Mouse (Mus musculus): ENCODE data around the gene Rpl28. TPM values are rescaled to one million over a fixed set of nuclear protein-coding genes. Genes with fewer than 3 reads are reported as not detected.

Rpl28 gene
- total and polyA plus RNA-seq, 3 experiments = 269 to 2,603 (median 526) TPM

DNA sequence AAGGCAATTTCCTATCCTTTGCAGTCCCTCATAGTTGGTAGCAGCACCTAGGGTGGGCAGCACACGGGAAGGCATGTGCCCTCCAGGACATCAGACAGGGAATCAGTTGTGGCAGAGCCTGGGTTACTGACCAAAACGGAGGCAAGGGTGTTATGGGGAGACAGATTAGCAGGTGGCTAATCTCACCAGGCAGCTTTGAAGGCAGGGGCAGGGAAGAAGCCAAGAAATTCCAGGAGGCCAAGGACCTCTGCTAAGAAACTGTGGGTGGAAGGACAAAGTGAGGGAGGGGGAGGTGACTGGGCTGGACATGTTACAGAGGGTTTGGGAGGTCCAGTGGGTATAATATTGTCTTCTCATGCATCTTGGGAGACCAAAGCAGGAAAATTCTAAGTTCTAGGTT lies 49.3 kb upstream of the Rpl28 start:
- no peak for TF ChIP-seq ZKSCAN1 (IDR thresholded peaks at IDR 0.05; ENCODE audit: borderline replicate concordance, low read depth, low read length)
- no peak for TF ChIP-seq USF2 (conservative IDR thresholded peaks at IDR 0.05; ENCODE audit: low read depth, low read length)
- H3K27ac ChIP-seq (ENCODE audit: insufficient read depth, low read depth) = no peak overlapping the region
- H3K4me2 ChIP-seq (ENCODE audit: insufficient read depth, low read depth, poor library complexity, severe bottlenecking) = no peak overlapping the region
- no peak for DNase-seq (ENCODE audit: extremely low read depth)
- no peaks in the 10 kb centered on the region for H3K79me2 ChIP-seq (replicated peaks; ENCODE audit: control insufficient read depth, extremely low read depth, insufficient read depth, poor library complexity, severe bottlenecking)
- no peaks in the 10 kb centered on the region for H3K9me3 ChIP-seq (replicated peaks; ENCODE audit: low read length)
- dilution Hi-C loops (cut with MboI; ENCODE audit: extremely low pct_ligation_motif_present, extremely low pct_unique_long_range_greater_than_20kb, low sequenced_read_pairs) (no loop called here), in situ Hi-C loops (cut with MboI; ENCODE audit: low pct_ligation_motif_present, low pct_unique_long_range_greater_than_20kb, low sequenced_read_pairs) (no loop called here)
- no peaks in the 10 kb centered on the region for H3K27me3 ChIP-seq (replicated peaks)
- H3K9ac ChIP-seq (ENCODE audit: insufficient read depth, low read depth) = no peak overlapping the region
- H3K36me3 ChIP-seq (replicated peaks in 1 of 2; ENCODE audit: control insufficient read depth in 1 of 2, insufficient read depth in 1 of 2, low read length in 1 of 2) = peaks cover 34 to 66% of the 10 kb centered on the region in 2 experiments
- H3K4me1 ChIP-seq (ENCODE audit: control insufficient read depth in 1 of 2, insufficient read depth in 2 of 2) = peaks cover 5 to 22% of the 10 kb centered on the region in 2 experiments; a peak in 3 of 4 replicates
- no peak overlapping the region for H3K4me3 ChIP-seq (replicated peaks in 1 of 3; ENCODE audit: low read depth in 2 of 3, low read length in 2 of 3, poor library complexity in 1 of 3)

DNA sequence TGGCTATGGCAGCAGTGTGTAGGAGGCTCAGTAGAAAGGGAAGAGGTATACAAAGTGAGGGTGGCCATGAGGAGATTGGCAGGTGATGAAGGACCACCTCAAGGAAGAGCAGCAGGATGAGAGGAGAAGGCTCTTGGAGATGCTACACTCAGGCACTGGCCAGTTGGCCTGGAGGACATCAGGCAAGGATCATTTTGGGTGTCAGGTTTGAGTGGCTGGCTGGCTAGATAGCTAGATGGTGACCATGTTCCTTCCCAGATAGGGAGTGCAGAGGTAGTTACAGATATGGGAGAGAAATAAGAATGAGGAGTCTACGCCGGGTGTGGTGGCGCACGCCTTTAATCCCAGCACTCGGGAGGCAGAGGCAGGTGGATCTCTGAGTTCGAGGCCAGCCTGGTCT lies 47.8 kb upstream of the Rpl28 start:
- no peak for DNase-seq (ENCODE audit: extremely low read depth)
- in situ Hi-C loops (cut with MboI; ENCODE audit: low pct_ligation_motif_present, low pct_unique_long_range_greater_than_20kb, low sequenced_read_pairs) = loop anchor here (5.0 kb wide), 1 partner anchor 37 kb away; the partner anchor contains the start of genes Il11 and Tmem190
- dilution Hi-C loops (cut with MboI; ENCODE audit: extremely low pct_ligation_motif_present, extremely low pct_unique_long_range_greater_than_20kb, low sequenced_read_pairs) = no loop called here
- H3K27ac ChIP-seq (ENCODE audit: insufficient read depth, low read depth) = no peak overlapping the region
- no peak overlapping the region for H3K4me2 ChIP-seq (ENCODE audit: insufficient read depth, low read depth, poor library complexity, severe bottlenecking)
- no peaks in the 10 kb centered on the region for H3K9me3 ChIP-seq (replicated peaks; ENCODE audit: low read length)
- TF ChIP-seq BHLHE40 (IDR thresholded peaks at IDR 0.05; ENCODE audit: low read depth, low read length) (no peak), MAFK (IDR thresholded peaks at IDR 0.05; ENCODE audit: insufficient replicate concordance, low read length) (no peak), SIN3A (IDR thresholded peaks at IDR 0.05; ENCODE audit: low read length) (no peak), NRF1 (IDR thresholded peaks at IDR 0.05; ENCODE audit: low read depth, low read length) (no peak), ELF1 (IDR thresholded peaks at IDR 0.05; ENCODE audit: low read depth, low read length) (no peak), MAX (IDR thresholded peaks at IDR 0.05; ENCODE audit: low read length) (no peak), ZC3H11A (IDR thresholded peaks at IDR 0.05; ENCODE audit: low read depth, low read length) (no peak), CHD2 (IDR thresholded peaks at IDR 0.05; ENCODE audit: low read length) (no peak), ZKSCAN1 (IDR thresholded peaks at IDR 0.05; ENCODE audit: borderline replicate concordance, low read depth, low read length) (no peak), ZNF384 (IDR thresholded peaks at IDR 0.05; ENCODE audit: low read depth, low read length) (no peak), UBTF (IDR thresholded peaks at IDR 0.05; ENCODE audit: low read depth, low read length) (no peak), HCFC1 (IDR thresholded peaks at IDR 0.05; ENCODE audit: low read depth, low read length) (no peak), USF1 (IDR thresholded peaks at IDR 0.05; ENCODE audit: low read depth, low read length) (no peak), CTCF (conservative IDR thresholded peaks at IDR 0.05 in 1 of 2, IDR thresholded peaks at IDR 0.05 in 1 of 2; ENCODE audit: low read depth in 2 of 2, low read length in 2 of 2) (no peak), EP300 (IDR thresholded peaks at IDR 0.05; ENCODE audit: low read length) (no peak), MAZ (IDR thresholded peaks at IDR 0.05; ENCODE audit: low read depth, low read length) (no peak)
- H3K4me3 ChIP-seq (replicated peaks in 1 of 3; ENCODE audit: low read depth in 2 of 3, low read length in 2 of 3, poor library complexity in 1 of 3) = no peak overlapping the region
- H3K79me2 ChIP-seq (replicated peaks; ENCODE audit: control insufficient read depth, extremely low read depth, insufficient read depth, poor library complexity, severe bottlenecking) = no peaks in the 10 kb centered on the region
- no peak overlapping the region for H3K9ac ChIP-seq (ENCODE audit: insufficient read depth, low read depth)
- H3K4me1 ChIP-seq (ENCODE audit: control insufficient read depth in 1 of 2, insufficient read depth in 2 of 2) = peaks cover 5 to 18% of the 10 kb centered on the region in 2 experiments; a peak in 3 of 4 replicates
- H3K36me3 ChIP-seq (replicated peaks in 1 of 2; ENCODE audit: control insufficient read depth in 1 of 2, insufficient read depth in 1 of 2, low read length in 1 of 2) = peaks cover 34 to 78% of the 10 kb centered on the region in 2 experiments
- H3K27me3 ChIP-seq (replicated peaks) = no peaks in the 10 kb centered on the region

Data from CH12.LX (cell line).